Mouse (Mus musculus) regulatory T cell (primary cell): Measurements from ENCODE around the gene Dll3.

Experiments used
- in situ Hi-C: fragments of 300-600 bp; cut with MboI, MseI; formaldehyde crosslinking; loops from one replicate; pipeline ENCODE4 v1.15.1; 2025; ENCODE audit warnings: high pct_unique_total_duplicates

Gene Dll3

GRCm38 (mm10) chr7:28255476-28255875 is 46.6 kb downstream of the Dll3 start:
- in situ Hi-C loops = no loop called here

- in situ Hi-C loops = no loop called here
Measured at GRCm38 (mm10) chr7:28254591-28254990, 47.4 kb downstream of the Dll3 start.

GRCm38 (mm10) chr7:28251976-28252375 is 50.1 kb downstream of the Dll3 start:
- in situ Hi-C loops = no loop called here

GRCm38 (mm10) chr7:28248957-28249356 is 53.1 kb downstream of the Dll3 start:
- in situ Hi-C loops = no loop called here

GRCm38 (mm10) chr7:28243943-28244342 is 58.1 kb downstream of the Dll3 start:
- in situ Hi-C loops = loop anchor here (5.0 kb wide), 1 partner anchor 43 kb away; no protein-coding TSS in a partner anchor
